Mouse (Mus musculus) limb, embryonic 11.5 days (tissue): ENCODE data around the gene Ephb2. TPM values are rescaled to one million over a fixed set of nuclear protein-coding genes. Genes with fewer than 3 reads are reported as not detected.

ENCODE experiments used
- ATAC-seq: fragments of 200-750 bp; cut with Nextera tagmentation; 2 replicates; pipeline ENCODE4 v1.8.0; 2017; ENCODE audit warnings: low read depth; ENCODE audit not compliant: insufficient number of reproducible peaks, low FRiP score, low TSS enrichment
- DNase-seq: peaks from one replicate; pipeline ENCODE4 v3.0.0-alpha.2; 2015; ENCODE audit warnings: low spot score
- H3K27ac ChIP-seq: fragments of 300-500 bp; sonication (generic); replicated peaks from 2 replicates; pipeline ENCODE4 v1.5.1; 2014; ENCODE audit warnings: low read depth, mild to moderate bottlenecking, low read length
- H3K27me3 ChIP-seq: fragments of 300-500 bp; sonication (generic); 2 replicates; pipeline ENCODE4 v1.6.1; 2014; ENCODE audit warnings: mild to moderate bottlenecking, low read length, mixed read lengths; ENCODE audit not compliant: control insufficient read depth, insufficient read depth
- H3K36me3 ChIP-seq: fragments of 300-500 bp; sonication (generic); 2 replicates; pipeline ENCODE4 v1.6.1; 2014; ENCODE audit warnings: mild to moderate bottlenecking, low read length, moderate library complexity, mixed read lengths; ENCODE audit not compliant: control insufficient read depth, insufficient read depth
- H3K4me1 ChIP-seq: fragments of 300-500 bp; sonication (generic); 2 replicates; pipeline ENCODE4 v1.6.1; 2014; ENCODE audit warnings: low read length, mixed read lengths; ENCODE audit not compliant: control insufficient read depth, insufficient read depth
- H3K4me2 ChIP-seq: fragments of 300-500 bp; sonication (generic); 2 replicates; pipeline ENCODE4 v1.6.1; 2014; ENCODE audit warnings: low read depth, mild to moderate bottlenecking, moderate library complexity; ENCODE audit not compliant: severe bottlenecking
- H3K4me3 ChIP-seq: fragments of 300-500 bp; sonication (generic); 2 replicates; pipeline ENCODE4 v1.5.1; 2014; ENCODE audit warnings: low read depth, low read length
- H3K9ac ChIP-seq: fragments of 300-500 bp; sonication (generic); 2 replicates; pipeline ENCODE4 v1.6.1; 2014; ENCODE audit warnings: mild to moderate bottlenecking, low read length
- H3K9me3 ChIP-seq: fragments of 300-500 bp; sonication (generic); 2 replicates; pipeline ENCODE4 v1.6.1; 2016; ENCODE audit warnings: low read length; ENCODE audit not compliant: control insufficient read depth
- WGBS: fragments of 180-500 bp; shearing (Covaris S2); extraction: QIAGEN DNeasy Blood & Tissue Kit; methylation state at CpG from one replicate; pipeline ENCODE4 v1.1.7; 2014; 5-methylcytosine and 5-hydroxymethylcytosine counted together
- polyA plus RNA-seq: library from polyadenylated mRNA; unstranded; fragments of >200 nt; fragmentation: Nextera tagmentation; extraction: Ambion mirVana; gene quantifications from 2 replicates; pipeline ENCODE4 v1.2.1, GENCODE M21; 2014

Ephb2 gene
- polyA plus RNA-seq, 1 experiment from 2014 or later, result 12.5 TPM

GRCm38 (mm10) chr4:136713431-136713830 lies 122.4 kb downstream of the Ephb2 start:
- no peak overlapping the region for H3K4me2 ChIP-seq
- no peaks in the 10 kb centered on the region for H3K27me3 ChIP-seq
- 82% methylated on average over 3 of the region's 3 CpGs for WGBS
- H3K4me1 ChIP-seq, result peaks cover 5% of the 10 kb centered on the region; the same call in 1 of the 2 replicates
- H3K9ac ChIP-seq, result no peak overlapping the region
- H3K9me3 ChIP-seq, result no peaks in the 10 kb centered on the region
- DNase-seq (no peak), ATAC-seq (no peak)
- no peak overlapping the region for H3K4me3 ChIP-seq
- H3K27ac ChIP-seq, result no peak overlapping the region
- no peaks in the 10 kb centered on the region for H3K36me3 ChIP-seq

- Histone ChIP-seq H3K9ac (no peak overlapping the region), H3K4me2 (no peak overlapping the region), H3K36me3 (no peaks in the 10 kb centered on the region), H3K4me3 (no peak overlapping the region), H3K27ac (no peak overlapping the region), H3K4me1 (peaks cover 5% of the 10 kb centered on the region; the same call in 1 of the 2 replicates), H3K27me3 (no peaks in the 10 kb centered on the region), H3K9me3 (no peaks in the 10 kb centered on the region)
- ATAC-seq (no peak), DNase-seq (no peak)
- 44% methylated on average over 20 of the region's 20 CpGs for WGBS
Measured at GRCm38 (mm10) chr4:136711985-136712768, 123.6 kb downstream of the Ephb2 start.

GRCm38 (mm10) chr4:136710345-136710744 lies 125.4 kb downstream of the Ephb2 start:
- 98% methylated on average over 9 of the region's 9 CpGs for WGBS
- Histone ChIP-seq H3K27me3 (no peaks in the 10 kb centered on the region), H3K27ac (no peak overlapping the region), H3K9me3 (no peaks in the 10 kb centered on the region), H3K4me3 (no peak overlapping the region), H3K9ac (no peak overlapping the region), H3K4me1 (peaks cover 6% of the 10 kb centered on the region), H3K36me3 (no peaks in the 10 kb centered on the region), H3K4me2 (no peak overlapping the region)
- no peak for ATAC-seq
- DNase-seq, result no peak

GRCm38 (mm10) chr4:136708956-136709355 lies 126.8 kb downstream of the Ephb2 start:
- ATAC-seq, result no peak
- Histone ChIP-seq H3K36me3 (no peaks in the 10 kb centered on the region), H3K9me3 (no peaks in the 10 kb centered on the region), H3K4me3 (no peak overlapping the region), H3K9ac (no peak overlapping the region), H3K4me2 (no peak overlapping the region), H3K27ac (no peak overlapping the region), H3K4me1 (peaks cover 17% of the 10 kb centered on the region), H3K27me3 (no peaks in the 10 kb centered on the region)
- 81% methylated on average over 2 of the region's 2 CpGs for WGBS
- no peak for DNase-seq

- Histone ChIP-seq H3K4me1 (peaks cover 20% of the 10 kb centered on the region), H3K9ac (no peak overlapping the region), H3K4me3 (no peak overlapping the region), H3K9me3 (no peaks in the 10 kb centered on the region), H3K36me3 (no peaks in the 10 kb centered on the region), H3K27me3 (no peaks in the 10 kb centered on the region), H3K4me2 (no peak overlapping the region), H3K27ac (no peak overlapping the region)
- ATAC-seq (no peak), DNase-seq (no peak)
- 44% methylated on average over 4 of the region's 4 CpGs for whole genome bisulfite sequencing
Measured at GRCm38 (mm10) chr4:136706696-136707095, 129.1 kb downstream of the Ephb2 start.

- H3K4me1 ChIP-seq, result peaks cover 21% of the 10 kb centered on the region
- no peak for ATAC-seq
- H3K9me3 ChIP-seq, result no peaks in the 10 kb centered on the region
- no peak overlapping the region for H3K4me2 ChIP-seq
- 66% methylated on average over 5 of the region's 5 CpGs for WGBS
- no peak overlapping the region for H3K27ac ChIP-seq
- no peak for DNase-seq
- H3K27me3 ChIP-seq, result no peaks in the 10 kb centered on the region
- no peaks in the 10 kb centered on the region for H3K36me3 ChIP-seq
- no peak overlapping the region for H3K9ac ChIP-seq
- H3K4me3 ChIP-seq, result no peak overlapping the region
Measured at GRCm38 (mm10) chr4:136705091-136705490, 130.7 kb downstream of the Ephb2 start.

- 0 out of 2 replicates have a peak overlapping the region, but pooled peaks have one; percentile 2 for H3K27ac ChIP-seq
- H3K4me2 ChIP-seq, result no peak overlapping the region
- H3K4me3 ChIP-seq, result no peak overlapping the region
- DNase-seq (no peak), ATAC-seq (no peak)
- 17% methylated on average over 3 of the region's 3 CpGs for WGBS
- H3K4me1 ChIP-seq, result peaks cover 25% of the 10 kb centered on the region
- H3K9ac ChIP-seq, result no peak overlapping the region
- H3K36me3 ChIP-seq, result no peaks in the 10 kb centered on the region
- no peaks in the 10 kb centered on the region for H3K27me3 ChIP-seq
- H3K9me3 ChIP-seq, result no peaks in the 10 kb centered on the region
Measured at GRCm38 (mm10) chr4:136704551-136704950, 131.2 kb downstream of the Ephb2 start.

GRCm38 (mm10) chr4:136703351-136703750 lies 132.4 kb downstream of the Ephb2 start:
- ATAC-seq, result no peak
- H3K4me1 ChIP-seq, result peaks cover 25% of the 10 kb centered on the region

More at GRCm38 (mm10) chr4:136703351-136703750, 132.4 kb downstream of the Ephb2 start:
- Histone ChIP-seq H3K9me3 (no peaks in the 10 kb centered on the region), H3K4me2 (no peak overlapping the region), H3K27me3 (no peaks in the 10 kb centered on the region), H3K4me3 (no peak overlapping the region), H3K36me3 (no peaks in the 10 kb centered on the region), H3K9ac (no peak overlapping the region), H3K27ac (no peak overlapping the region)
- 84% methylated on average over 11 of the region's 11 CpGs for WGBS
- no peak for DNase-seq
